Mouse (Mus musculus) hindbrain, embryonic 14.5 days (tissue): Measurements from ENCODE around the gene Rilpl1. TPM values are rescaled to one million over a fixed set of nuclear protein-coding genes. Genes with fewer than 3 reads are reported as not detected.
"Not testable (repeated sequence)": the region's sequence is repeated elsewhere in the genome, so short reads cannot be mapped to it uniquely, and the experiment has no call there.

ENCODE experiments used
- ATAC-seq: fragments of 200-750 bp; cut with Nextera tagmentation; 2 replicates; pipeline ENCODE4 v1.8.0; 2017; ENCODE audit warnings: moderate number of reproducible peaks, mild to moderate bottlenecking, moderate TSS enrichment, moderate library complexity; ENCODE audit not compliant: low FRiP score
- DNase-seq: peaks from one replicate; pipeline ENCODE4 v3.0.0-alpha.2; 2015; ENCODE audit warnings: low spot score
- H3K27ac ChIP-seq: fragments of 300-500 bp; sonication (generic); 2 replicates; pipeline ENCODE4 v1.5.1; 2014; ENCODE audit warnings: mild to moderate bottlenecking, moderate library complexity
- H3K27me3 ChIP-seq: fragments of 300-500 bp; sonication (generic); 2 replicates; pipeline ENCODE4 v1.6.1; 2014; ENCODE audit warnings: mild to moderate bottlenecking, low read length, mixed read lengths; ENCODE audit not compliant: control insufficient read depth, insufficient read depth
- H3K36me3 ChIP-seq: fragments of 300-500 bp; sonication (generic); replicated peaks from 2 replicates; pipeline ENCODE4 v1.6.1; 2014; ENCODE audit not compliant: control insufficient read depth, insufficient read depth
- H3K4me1 ChIP-seq: fragments of 300-500 bp; sonication (generic); replicated peaks from 2 replicates; pipeline ENCODE4 v1.6.1; 2014; ENCODE audit warnings: antibody characterized with exemption, low read length, mixed read lengths; ENCODE audit not compliant: control insufficient read depth, insufficient read depth
- H3K4me2 ChIP-seq: fragments of 300-500 bp; sonication (generic); replicated peaks from 2 replicates; pipeline ENCODE4 v1.6.1; 2014; ENCODE audit warnings: mild to moderate bottlenecking, moderate library complexity
- H3K4me3 ChIP-seq: fragments of 300-500 bp; sonication (generic); replicated peaks from 2 replicates; pipeline ENCODE4 v1.5.1; 2014; ENCODE audit warnings: mild to moderate bottlenecking, low read length
- H3K9ac ChIP-seq: fragments of 300-500 bp; sonication (generic); 2 replicates; pipeline ENCODE4 v1.6.1; 2014
- H3K9me3 ChIP-seq: fragments of 300-500 bp; sonication (generic); 2 replicates; pipeline ENCODE4 v1.6.1; 2016; ENCODE audit warnings: low read length; ENCODE audit not compliant: control insufficient read depth
- WGBS: fragments of 180-500 bp; shearing (Covaris S2); extraction: QIAGEN DNeasy Blood & Tissue Kit; methylation state at CpG from one replicate; pipeline ENCODE4 v1.1.7; 2014; 5-methylcytosine and 5-hydroxymethylcytosine counted together
- polyA plus RNA-seq: library from polyadenylated mRNA; unstranded; fragments of >200 nt; fragmentation: Nextera tagmentation; extraction: Ambion mirVana; gene quantifications from 2 replicates; pipeline ENCODE4 v1.2.1, GENCODE M21; 2014

Gene Rilpl1
- polyA plus RNA-seq, 1 experiment from 2014 or later = 13.2 TPM

DNA sequence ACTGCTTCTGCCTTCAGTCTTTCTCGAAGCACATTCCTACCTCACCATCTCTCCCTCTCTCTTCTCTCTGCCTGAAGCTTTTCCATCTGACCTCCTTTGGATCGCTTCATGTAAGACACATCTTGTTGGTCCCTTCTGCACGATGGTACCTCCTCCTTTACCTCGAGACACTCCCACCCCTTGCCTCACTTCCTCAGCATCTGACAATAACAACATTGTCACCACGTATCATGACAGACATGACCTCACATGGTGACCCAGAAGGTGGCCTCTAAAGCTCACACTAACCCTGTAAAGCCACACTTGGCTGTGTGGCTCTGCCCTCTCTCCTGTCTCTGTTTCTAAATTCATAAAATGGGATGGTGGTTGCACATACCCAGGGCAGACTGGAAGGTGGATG is 15.4 kb downstream of the Rilpl1 start:
- Histone ChIP-seq H3K9me3 (no peaks in the 10 kb centered on the region), H3K27me3 (no peaks in the 10 kb centered on the region), H3K4me3 (no peak overlapping the region), H3K4me1 (no peaks in the 10 kb centered on the region), H3K36me3 (peaks cover 21% of the 10 kb centered on the region), H3K27ac (no peak overlapping the region), H3K4me2 (no peak overlapping the region), H3K9ac (no peak overlapping the region)
- WGBS = 83% methylated on average over 5 of the region's 5 CpGs
- no peak for ATAC-seq
- no peak for DNase-seq

DNA sequence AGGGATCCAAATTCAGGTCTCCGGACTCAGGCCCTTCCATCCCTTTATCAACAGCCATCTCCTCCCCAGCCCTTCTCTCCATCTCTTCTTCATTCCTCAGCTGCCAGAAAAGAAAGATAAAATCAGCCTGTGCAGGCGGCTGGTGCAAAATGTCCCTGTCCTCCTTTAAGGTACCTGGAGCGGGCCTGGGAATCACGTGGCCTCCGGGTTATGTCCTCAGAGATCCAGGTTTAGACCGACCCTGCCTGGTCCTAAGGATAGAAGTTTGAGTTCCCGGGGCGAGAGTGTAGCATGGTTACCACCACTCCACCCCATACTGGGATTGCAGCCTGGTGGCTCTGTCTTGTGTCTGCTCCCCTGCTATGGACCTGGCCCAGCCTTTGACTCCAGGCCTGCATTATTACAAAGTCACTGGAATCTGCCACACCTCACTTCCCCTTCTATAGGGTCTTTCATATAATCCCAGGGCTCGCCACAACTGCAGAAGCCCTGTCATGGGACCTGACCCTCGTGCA is 20.6 kb downstream of the Rilpl1 start:
- WGBS = 91% methylated on average over 10 of the region's 10 CpGs
- Histone ChIP-seq H3K27me3 (no peaks in the 10 kb centered on the region), H3K27ac (no peak overlapping the region), H3K4me2 (no peak overlapping the region), H3K9me3 (no peaks in the 10 kb centered on the region), H3K4me1 (no peaks in the 10 kb centered on the region), H3K4me3 (no peak overlapping the region), H3K9ac (no peak overlapping the region), H3K36me3 (peaks cover 21% of the 10 kb centered on the region)
- no peak for ATAC-seq
- no peak for DNase-seq

DNA sequence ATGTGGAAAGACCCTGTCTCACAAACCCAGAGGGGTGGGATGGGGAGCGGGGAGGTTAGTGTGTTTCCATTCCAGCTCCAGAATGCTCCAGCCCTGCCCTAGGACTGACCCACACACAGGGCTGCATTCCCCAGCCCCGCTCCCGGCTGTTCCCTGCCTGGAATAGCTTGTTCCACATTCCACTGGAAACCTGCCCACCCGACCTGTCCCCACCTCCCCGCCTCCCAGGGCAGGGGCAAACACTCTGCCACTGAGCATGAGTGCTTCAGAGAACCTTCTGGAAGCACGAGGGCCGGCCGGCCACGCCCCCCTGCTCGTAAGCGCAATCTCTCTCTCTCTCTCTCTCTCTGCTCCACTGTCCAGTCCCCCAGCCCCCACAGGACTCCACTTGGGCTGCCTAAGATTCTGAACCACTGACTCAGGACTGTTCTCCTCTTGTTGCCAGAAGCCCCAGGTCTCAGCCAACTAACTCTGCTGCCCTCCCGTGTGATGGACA is 21.4 kb downstream of the Rilpl1 start:
- Histone ChIP-seq H3K4me2 (no peak overlapping the region), H3K36me3 (peaks cover 17% of the 10 kb centered on the region), H3K27ac (no peak overlapping the region), H3K9ac (no peak overlapping the region), H3K4me3 (no peak overlapping the region), H3K9me3 (no peaks in the 10 kb centered on the region), H3K27me3 (no peaks in the 10 kb centered on the region), H3K4me1 (no peaks in the 10 kb centered on the region)
- ATAC-seq (no peak), DNase-seq (no peak)
- WGBS = 81% methylated on average over 12 of the region's 12 CpGs

DNA sequence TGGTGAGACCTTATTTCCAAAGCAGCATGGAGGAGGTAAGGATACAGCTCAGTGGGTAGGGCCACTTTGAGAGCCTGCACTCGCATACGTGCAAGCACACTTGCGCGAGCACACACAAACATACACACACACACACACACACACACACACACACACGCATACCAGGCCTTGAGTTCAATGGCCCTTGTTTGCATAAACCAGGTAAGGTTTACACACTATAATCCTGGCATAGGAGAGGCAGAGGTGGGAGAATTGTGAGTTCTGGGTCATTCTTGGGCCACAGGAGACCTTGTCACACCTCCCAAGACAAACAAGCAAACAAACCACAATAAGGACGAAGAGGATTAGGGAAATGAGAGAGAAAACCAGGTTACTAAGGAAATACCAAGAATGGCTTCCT is 22.0 kb downstream of the Rilpl1 start:
- Histone ChIP-seq H3K27me3 (no peaks in the 10 kb centered on the region), H3K4me1 (no peaks in the 10 kb centered on the region), H3K27ac (no peak overlapping the region), H3K4me3 (no peak overlapping the region), H3K36me3 (peaks cover 13% of the 10 kb centered on the region), H3K4me2 (no peak overlapping the region), H3K9ac (no peak overlapping the region), H3K9me3 (no peaks in the 10 kb centered on the region)
- no peak for DNase-seq
- 94% methylated on average over 6 of the region's 6 CpGs for WGBS
- no peak for ATAC-seq

DNA sequence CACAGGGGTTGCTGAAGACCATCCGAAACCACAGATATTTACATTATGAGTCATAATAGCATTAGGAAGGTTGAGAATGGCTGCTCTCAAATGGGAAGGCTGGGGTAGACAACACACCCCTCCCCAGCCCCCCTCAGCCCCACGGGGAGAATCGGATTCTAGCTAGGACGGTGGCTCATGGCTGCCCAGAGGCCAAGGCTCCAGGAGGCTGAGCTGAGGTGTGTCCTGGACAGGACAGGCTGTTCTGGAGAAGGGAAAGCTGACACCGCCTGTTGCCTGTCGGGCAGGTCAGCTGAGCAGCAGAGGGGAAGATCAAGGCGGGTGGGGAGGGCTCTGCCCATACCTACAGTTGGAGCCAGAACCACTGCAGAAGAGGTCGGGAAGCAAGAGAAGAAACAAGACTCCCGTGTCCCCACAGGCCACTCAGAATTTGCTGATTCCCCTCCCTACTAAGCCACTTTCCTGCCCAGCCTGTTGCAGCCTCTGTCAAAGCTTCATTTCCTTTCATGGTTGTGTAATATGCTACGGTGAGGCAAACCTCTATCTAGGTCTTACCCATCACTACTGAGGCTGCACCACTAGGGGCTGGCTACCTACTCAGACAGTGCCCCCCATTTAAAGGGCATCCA is 24.3 kb downstream of the Rilpl1 start:
- no peak for DNase-seq
- 87% methylated on average over 10 of the region's 10 CpGs for WGBS

DNA sequence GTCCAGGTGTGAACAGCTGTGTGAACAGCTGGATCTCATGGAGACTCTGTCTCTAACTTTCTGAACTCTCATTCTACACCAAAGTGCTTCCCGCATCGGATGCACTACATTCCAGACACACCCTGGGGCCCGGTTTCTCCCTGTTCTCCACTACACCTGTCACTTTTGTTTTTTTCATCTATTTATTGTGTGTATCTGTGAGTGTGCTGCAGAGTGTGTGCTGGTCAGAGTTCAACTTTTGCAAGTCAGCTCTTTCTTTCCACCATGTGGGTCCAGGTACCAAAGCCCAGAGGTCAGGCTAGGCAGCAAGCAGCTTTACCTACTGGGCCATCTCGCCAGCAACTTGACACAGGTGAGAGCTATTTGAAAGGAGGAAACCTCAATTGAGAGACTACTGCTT is 26.0 kb downstream of the Rilpl1 start:
- H3K4me3 ChIP-seq = no peak overlapping the region
- no peak for ATAC-seq
- H3K4me2 ChIP-seq = no peak overlapping the region
- peaks cover 16% of the 10 kb centered on the region for H3K36me3 ChIP-seq
- 94% methylated on average over 4 of the region's 4 CpGs for WGBS
- no peak overlapping the region for H3K27ac ChIP-seq
- no peaks in the 10 kb centered on the region for H3K9me3 ChIP-seq
- H3K9ac ChIP-seq = no peak overlapping the region
- DNase-seq = no peak
- no peaks in the 10 kb centered on the region for H3K27me3 ChIP-seq
- no peaks in the 10 kb centered on the region for H3K4me1 ChIP-seq

More for the DNA sequence above, 24.3 kb downstream of the Rilpl1 start:
- Histone ChIP-seq H3K4me1 (no peaks in the 10 kb centered on the region), H3K9ac (no peak overlapping the region), H3K4me3 (no peak overlapping the region), H3K9me3 (no peaks in the 10 kb centered on the region), H3K36me3 (peaks cover 16% of the 10 kb centered on the region), H3K27me3 (no peaks in the 10 kb centered on the region), H3K4me2 (no peak overlapping the region), H3K27ac (no peak overlapping the region)
- ATAC-seq = no peak

DNA sequence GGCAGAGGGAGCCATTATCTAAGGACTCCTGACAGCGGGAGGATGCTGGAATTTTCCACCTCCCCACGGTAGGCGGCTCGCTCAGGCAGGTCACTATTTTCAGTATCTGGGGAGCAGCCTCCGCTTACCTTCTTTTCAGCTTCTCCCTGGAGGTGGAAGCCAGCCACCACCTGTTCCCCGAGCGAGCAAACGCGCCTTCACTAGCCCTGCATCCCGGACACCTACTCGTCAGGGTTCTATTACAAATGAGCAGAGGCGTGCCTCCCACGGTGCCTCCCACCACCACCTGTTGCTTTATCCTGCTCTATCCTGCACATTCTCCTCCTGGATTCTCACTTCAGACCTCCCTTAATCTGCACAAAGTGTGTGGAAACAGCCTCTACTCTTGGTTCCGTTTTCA is 27.4 kb downstream of the Rilpl1 start:
- no peak overlapping the region for H3K27ac ChIP-seq
- ATAC-seq (no peak), DNase-seq (no peak)
- no peaks in the 10 kb centered on the region for H3K9me3 ChIP-seq
- no peaks in the 10 kb centered on the region for H3K4me1 ChIP-seq
- no peaks in the 10 kb centered on the region for H3K27me3 ChIP-seq
- H3K9ac ChIP-seq = no peak overlapping the region
- 66% methylated on average over 14 of the region's 14 CpGs for WGBS
- peaks cover 16% of the 10 kb centered on the region for H3K36me3 ChIP-seq
- no peak overlapping the region for H3K4me3 ChIP-seq
- no peak overlapping the region for H3K4me2 ChIP-seq

DNA sequence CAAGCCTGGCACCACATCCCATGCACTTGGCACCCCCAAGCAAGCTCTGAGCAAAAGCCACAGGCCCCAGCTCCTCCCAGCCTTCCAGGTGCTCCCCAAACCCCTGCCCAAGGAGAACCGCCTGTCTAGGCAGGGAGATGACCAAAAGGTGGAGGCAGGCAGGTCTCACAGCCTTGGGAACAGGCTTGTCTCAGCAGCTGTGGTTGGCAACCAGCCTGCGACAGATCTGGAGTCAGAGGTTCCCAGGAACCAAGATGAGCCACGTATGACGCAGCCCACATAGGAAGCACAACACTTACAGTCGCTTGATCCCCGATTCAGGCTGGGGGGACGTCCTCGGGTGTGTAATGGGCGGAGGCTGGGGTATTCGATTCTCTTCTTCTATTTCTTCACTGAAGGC is 29.6 kb downstream of the Rilpl1 start:
- peaks cover 21% of the 10 kb centered on the region for H3K36me3 ChIP-seq
- no peak for ATAC-seq
- H3K4me1 ChIP-seq = no peaks in the 10 kb centered on the region
- DNase-seq = no peak
- 95% methylated on average over 10 of the region's 10 CpGs for WGBS
- H3K4me2 ChIP-seq = no peak overlapping the region
- no peaks in the 10 kb centered on the region for H3K27me3 ChIP-seq
- no peaks in the 10 kb centered on the region for H3K9me3 ChIP-seq
- H3K9ac ChIP-seq = no peak overlapping the region
- H3K4me3 ChIP-seq = no peak overlapping the region
- no peak overlapping the region for H3K27ac ChIP-seq

DNA sequence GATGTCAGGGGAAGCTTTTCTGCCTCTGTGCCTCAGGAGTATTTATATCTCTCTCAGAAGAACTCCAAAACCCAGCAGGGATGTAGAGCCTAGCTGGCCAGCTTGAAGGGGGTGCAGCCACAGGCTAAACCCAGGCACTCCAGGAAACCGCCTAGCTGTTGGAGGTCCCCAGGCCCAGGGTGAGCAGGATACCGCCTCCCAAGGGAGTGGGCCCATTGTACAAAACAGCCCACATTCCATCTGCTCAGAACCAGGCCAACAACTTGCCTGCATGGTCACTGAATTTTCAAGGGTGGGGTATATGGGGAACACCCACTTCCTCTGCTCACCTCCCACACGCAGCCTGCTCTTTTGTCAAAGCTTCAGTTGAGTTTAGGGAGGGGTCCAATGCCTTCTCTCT is 30.6 kb downstream of the Rilpl1 start:
- Histone ChIP-seq H3K9ac (no peak overlapping the region), H3K27ac (no peak overlapping the region), H3K27me3 (no peaks in the 10 kb centered on the region), H3K4me1 (no peaks in the 10 kb centered on the region), H3K9me3 (no peaks in the 10 kb centered on the region), H3K36me3 (peaks cover 21% of the 10 kb centered on the region), H3K4me3 (no peak overlapping the region), H3K4me2 (no peak overlapping the region)
- 90% methylated on average over 3 of the region's 3 CpGs for WGBS
- ATAC-seq = no peak
- no peak for DNase-seq

DNA sequence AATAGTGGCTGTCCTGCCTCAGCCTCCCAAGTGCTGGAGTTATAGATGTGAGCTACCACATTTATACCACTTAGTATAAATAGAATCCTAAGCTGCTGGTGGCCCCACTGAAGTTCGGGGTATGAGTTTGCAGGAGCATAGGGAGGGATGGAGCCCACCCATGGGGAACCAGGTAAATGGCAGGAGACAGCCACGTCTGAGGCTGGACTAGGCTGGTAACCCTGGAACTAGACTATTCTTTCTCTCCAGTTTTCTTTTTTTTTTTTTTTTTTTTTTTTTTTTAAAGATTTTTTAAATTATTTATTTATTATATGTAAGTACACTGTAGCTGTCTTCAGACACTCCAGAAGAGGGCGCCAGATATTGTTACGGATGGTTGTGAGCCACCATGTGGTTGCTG is 31.2 kb downstream of the Rilpl1 start:
- peaks cover 25% of the 10 kb centered on the region for H3K36me3 ChIP-seq
- H3K4me2 ChIP-seq, DNase-seq, H3K27me3 ChIP-seq, ATAC-seq, H3K9me3 ChIP-seq, H3K4me3 ChIP-seq, H3K9ac ChIP-seq, H3K27ac ChIP-seq, H3K4me1 ChIP-seq: not testable (repeated sequence)
- WGBS = 84% methylated on average over 2 of the region's 4 CpGs
